9 mouse cellular contexts compared by ENCODE assay signal in the genomic region with DNA sequence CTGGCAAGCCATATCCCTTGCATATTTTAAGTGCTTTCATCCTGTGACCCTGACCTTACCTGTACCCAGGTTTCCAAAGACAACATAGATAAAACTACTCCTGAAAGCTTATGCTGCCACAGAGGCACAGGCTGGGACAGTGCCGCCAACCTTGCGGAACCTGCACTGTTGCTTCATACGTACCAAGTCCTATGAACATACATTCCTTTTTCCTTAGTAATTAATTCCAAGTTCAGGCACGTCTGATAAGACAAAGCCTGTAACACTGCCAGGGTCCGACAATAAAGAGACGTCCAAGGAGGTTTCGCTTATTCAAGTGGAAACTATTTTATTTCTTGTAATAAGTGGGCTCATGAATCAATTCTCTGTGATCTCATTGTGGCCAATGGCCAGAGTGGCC.
DNase-seq lines count a peak whose midpoint lies in the region; ATAC-seq lines count a peak whose summit lies in the region.
"Had no signal": no experiment of that assay in that cellular context is flagged by ENCODE, and none has a peak within 500 bp of the region (broad histone marks: within the 10 kb centered on the region; RNA-seq: fewer than 3 reads in every experiment).

No protein-coding gene starts in this region.

- 0 out of 2 replicates have a peak, but pooled peaks have one; percentile 35 for ATAC-seq in heart, embryonic 11.5 days (replicated peaks; ENCODE audit: insufficient number of reproducible peaks, low FRiP score, low TSS enrichment)

- H3K9me3 ChIP-seq in heart, embryonic 11.5 days (replicated peaks; ENCODE audit: control insufficient read depth, low read length): no peaks in the 10 kb centered on the region

- peaks cover 5% of the 10 kb centered on the region; the same call in 1 of the 2 replicates for H3K4me1 ChIP-seq in heart, embryonic 11.5 days (ENCODE audit: control insufficient read depth, insufficient read depth, low read length)

- no peaks in the 10 kb centered on the region for H3K27me3 ChIP-seq in heart, embryonic 11.5 days (ENCODE audit: control insufficient read depth, insufficient read depth, low read length)

- no peak overlapping the region for H3K9ac ChIP-seq in heart, embryonic 11.5 days (ENCODE audit: low read depth, low read length)

- 44% methylated on average over 7 of the region's 7 CpGs for WGBS in heart, embryonic 11.5 days (ENCODE audit: insufficient replicate concordance)

- H3K27ac ChIP-seq in heart, embryonic 11.5 days (ENCODE audit: low read depth, low read length): no peak overlapping the region

- no peaks in the 10 kb centered on the region for H3K36me3 ChIP-seq in heart, embryonic 11.5 days (ENCODE audit: control insufficient read depth, insufficient read depth, low read length)

- H3K4me3 ChIP-seq in heart, embryonic 11.5 days (ENCODE audit: low read depth, low read length): no peak overlapping the region
- H3K4me3 ChIP-seq: erythroblast, embryonic 14.5 days had no signal

- H3K4me2 ChIP-seq in heart, embryonic 11.5 days: no peak overlapping the region

- peak; percentile 20 for DNase-seq in retina, postnatal 1 day
- no peak for DNase-seq in retina, embryonic 14.5 days (ENCODE audit: low spot score)
- peak; percentile 24 to 37 for DNase-seq in kidney, postnatal 4 days
- DNase-seq in layer of hippocampus, postnatal 25 days (ENCODE audit: extremely low spot score in 1 of 2, low spot score in 1 of 2): no peak
- DNase-seq in thymus, postnatal 0 days (ENCODE audit: low spot score): no peak
- no peak for DNase-seq in cerebellum, postnatal 10 days
- DNase-seq in spleen, adult 18-20 months: no peak

Comparison
In these comparisons a context has a peak if more than half of its experiments do, and no peak if none do; other contexts are left out.
1. DNase-seq: peak in retina, postnatal 1 day (single experiment) and kidney, postnatal 4 days (2 of 2); none in retina, embryonic 14.5 days (single experiment), layer of hippocampus, postnatal 25 days (0 of 2), thymus, postnatal 0 days (single experiment), cerebellum, postnatal 10 days (0 of 2) and spleen, adult 18-20 months (0 of 2).